Mouse (Mus musculus): Measurements from ENCODE around the gene Plcd4.

GRCm38 (mm10) chr1:74584616-74585398, 42.1 kb downstream of the Plcd4 start:
- TF ChIP-seq CTCF (IDR thresholded peaks at IDR 0.05; ENCODE audit: control insufficient read depth, insufficient read depth, low read length): no peak
- no peak for TF ChIP-seq POLR2A (IDR thresholded peaks at IDR 0.05; ENCODE audit: borderline replicate concordance, control insufficient read depth, low read depth, low read length)
